ENCODE assay signal across 7 mouse cellular contexts in the genomic region with DNA sequence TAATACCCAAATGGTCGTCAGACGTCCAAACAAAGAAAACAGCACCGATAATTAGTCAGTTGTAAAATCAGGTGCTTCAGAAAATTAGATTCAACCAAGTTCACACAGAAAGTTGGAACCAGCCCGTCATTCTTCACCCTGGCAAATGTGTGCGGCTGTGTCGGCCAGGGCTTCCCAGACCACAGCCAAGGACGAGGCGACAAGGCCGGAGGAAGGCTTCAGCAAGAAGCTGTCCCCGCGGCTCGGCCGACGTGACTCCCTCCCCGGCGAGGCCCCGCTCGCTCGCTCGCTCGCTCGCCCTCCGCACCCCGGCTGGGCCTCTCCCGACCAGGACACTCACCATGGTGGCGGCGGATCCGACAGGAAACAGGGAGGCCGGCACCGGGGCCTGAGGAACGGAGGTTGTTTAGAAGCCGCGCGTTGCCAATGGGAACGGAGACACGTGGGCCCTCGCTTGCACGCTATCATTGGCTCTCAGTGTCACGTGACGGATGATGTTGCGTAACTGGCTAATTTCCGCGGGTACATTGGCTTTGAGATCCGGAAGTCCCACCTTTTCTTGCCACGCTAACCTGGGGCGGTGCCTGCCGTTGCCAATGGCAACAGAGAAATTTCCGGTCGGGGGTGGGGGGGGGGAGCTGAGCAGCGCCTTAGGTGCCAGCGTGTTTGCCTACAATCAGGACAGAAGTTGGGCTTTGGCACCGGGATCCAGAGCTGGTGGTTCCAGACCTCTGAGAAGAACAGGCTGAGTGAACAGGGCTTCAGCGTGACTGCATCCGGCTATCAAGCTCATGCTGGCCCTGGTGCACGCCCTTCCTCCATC. TPM values are rescaled to one million over a fixed set of nuclear protein-coding genes. Genes with fewer than 3 reads are reported as not detected.
DNase-seq lines count a peak whose midpoint lies in the region; ATAC-seq lines count a peak whose summit lies in the region.

Gene Lztfl1 (minus strand): TSS at position 512 of the 823 bp plus-strand sequence.

- under 1% methylated on average over 55 of the region's 55 CpGs for WGBS in embryonic facial prominence, embryonic 12.5 days
- WGBS in limb, embryonic 11.5 days: under 1% methylated on average over 55 of the region's 55 CpGs
- under 1% methylated on average over 55 of the region's 55 CpGs for WGBS in midbrain, embryonic 14.5 days

- peaks cover 5% of the 10 kb centered on the region; the same call in 1 of the 2 replicates for H3K4me1 ChIP-seq in embryonic facial prominence, embryonic 12.5 days
- H3K4me1 ChIP-seq in limb, embryonic 11.5 days (ENCODE audit: control insufficient read depth, insufficient read depth, low read length): no peaks in the 10 kb centered on the region
- H3K4me1 ChIP-seq in midbrain, embryonic 14.5 days (ENCODE audit: control insufficient read depth, insufficient read depth, low read length): peaks cover 8% of the 10 kb centered on the region; the same call in 1 of the 2 replicates

- H3K4me3 ChIP-seq in embryonic facial prominence, embryonic 12.5 days: peak within 1 kb of the TSS; percentile 64
- peak within 1 kb of the TSS; percentile 83 for H3K4me3 ChIP-seq in limb, embryonic 11.5 days (ENCODE audit: low read depth, low read length)
- H3K4me3 ChIP-seq in midbrain, embryonic 14.5 days (replicated peaks; ENCODE audit: low read depth, low read length): peak within 1 kb of the TSS; percentile 83

- peak within 1 kb of the TSS; percentile 63 for H3K4me2 ChIP-seq in embryonic facial prominence, embryonic 12.5 days (replicated peaks)
- peak within 1 kb of the TSS; percentile 61 for H3K4me2 ChIP-seq in limb, embryonic 11.5 days (ENCODE audit: low read depth, severe bottlenecking)
- peak within 1 kb of the TSS; percentile 76 for H3K4me2 ChIP-seq in midbrain, embryonic 14.5 days (ENCODE audit: low read length)

- 0 out of 2 replicates have a peak within 1 kb of the TSS, but pooled peaks have one; percentile 57 for H3K27ac ChIP-seq in embryonic facial prominence, embryonic 12.5 days
- H3K27ac ChIP-seq in limb, embryonic 11.5 days (replicated peaks; ENCODE audit: low read depth, low read length): no peak within 1 kb of the TSS
- peak within 1 kb of the TSS; percentile 61 for H3K27ac ChIP-seq in midbrain, embryonic 14.5 days (replicated peaks; ENCODE audit: low read depth, low read length)

- H3K9ac ChIP-seq in embryonic facial prominence, embryonic 12.5 days: peak within 1 kb of the TSS; percentile 60
- peak within 1 kb of the TSS; percentile 77 for H3K9ac ChIP-seq in limb, embryonic 11.5 days (ENCODE audit: low read length)
- H3K9ac ChIP-seq in midbrain, embryonic 14.5 days (replicated peaks; ENCODE audit: low read length): peak within 1 kb of the TSS; percentile 74

- H3K36me3 ChIP-seq in embryonic facial prominence, embryonic 12.5 days: no peaks in the 10 kb centered on the region
- no peaks in the 10 kb centered on the region for H3K36me3 ChIP-seq in limb, embryonic 11.5 days (ENCODE audit: control insufficient read depth, insufficient read depth, low read length)
- H3K36me3 ChIP-seq in midbrain, embryonic 14.5 days (ENCODE audit: control insufficient read depth, insufficient read depth, low read length): peaks cover 1% of the 10 kb centered on the region; the same call in 1 of the 2 replicates

- DNase-seq in adrenal gland, postnatal 25 days: peak; percentile 94
- DNase-seq in heart, adult 11 months: peak; percentile 100
- peak; percentile 96 for DNase-seq in kidney, adult 18-20 months
- peak; percentile 96 for DNase-seq in limb, embryonic 11.5 days (ENCODE audit: low spot score)
- DNase-seq in midbrain, embryonic 14.5 days: peak; percentile 99
- peak; percentile 85 to 86 for DNase-seq in spleen, adult 18-20 months

- no peaks in the 10 kb centered on the region for H3K27me3 ChIP-seq in embryonic facial prominence, embryonic 12.5 days
- no peaks in the 10 kb centered on the region for H3K27me3 ChIP-seq in limb, embryonic 11.5 days (ENCODE audit: control insufficient read depth, insufficient read depth, low read length)
- no peaks in the 10 kb centered on the region for H3K27me3 ChIP-seq in midbrain, embryonic 14.5 days (ENCODE audit: control insufficient read depth, insufficient read depth, low read length)

- peak; percentile 99 for ATAC-seq in embryonic facial prominence, embryonic 12.5 days (ENCODE audit: insufficient number of reproducible peaks, insufficient read depth, low FRiP score, low TSS enrichment)
- peak; percentile 99 for ATAC-seq in limb, embryonic 11.5 days (ENCODE audit: insufficient number of reproducible peaks, low FRiP score, low TSS enrichment, low read depth)
- peak; percentile 100 for ATAC-seq in midbrain, embryonic 14.5 days (ENCODE audit: low FRiP score, low TSS enrichment)

- H3K9me3 ChIP-seq in embryonic facial prominence, embryonic 12.5 days: no peaks in the 10 kb centered on the region
- no peaks in the 10 kb centered on the region for H3K9me3 ChIP-seq in limb, embryonic 11.5 days (ENCODE audit: control insufficient read depth, low read length)
- no peaks in the 10 kb centered on the region for H3K9me3 ChIP-seq in midbrain, embryonic 14.5 days (ENCODE audit: control insufficient read depth, low read length)

RNA-seq across cellular contexts. Expression of gene Lztfl1, which starts in this region (rescaled TPM):
- total RNA-seq in adrenal gland, postnatal 25 days (2021): 43.3 and 53.7 TPM in 2 replicates
- polyA plus RNA-seq in embryonic facial prominence, embryonic 12.5 days (2016; fragmentation: Nextera tagmentation; extraction: Ambion mirVana): 53.6 and 55.4 TPM in 2 replicates
- polyA plus RNA-seq in limb, embryonic 11.5 days (2014; fragmentation: Nextera tagmentation; extraction: Ambion mirVana): 43.4 and 47.0 TPM in 2 replicates
- 55.0 and 60.7 TPM in 2 replicates for polyA plus RNA-seq in midbrain, embryonic 14.5 days (2014; fragmentation: Nextera tagmentation; extraction: Ambion mirVana)
